14 mouse cellular contexts compared by ENCODE assay signal in the genomic region with DNA sequence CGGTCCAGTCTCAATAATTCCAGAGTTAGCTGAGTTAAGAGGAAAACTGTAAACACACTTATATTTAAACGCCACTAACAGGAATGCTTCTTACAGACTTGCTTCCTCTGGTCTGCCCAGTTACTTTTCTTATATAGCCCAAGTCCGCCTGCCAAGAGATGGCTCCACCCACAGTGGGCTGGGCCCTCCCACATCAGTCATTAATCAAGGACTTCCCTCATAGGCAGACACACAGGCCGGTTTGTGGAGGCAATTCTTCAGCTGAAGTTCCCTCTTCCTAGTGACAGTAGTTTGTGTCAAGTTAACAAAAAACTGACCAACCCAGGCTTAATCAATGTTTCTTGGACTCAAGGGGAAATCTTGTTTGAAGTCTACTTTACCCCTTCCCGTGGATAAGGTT. TPM values are rescaled to one million over a fixed set of nuclear protein-coding genes. Genes with fewer than 3 reads are reported as not detected.
DNase-seq lines count a peak whose midpoint lies in the region; ATAC-seq and TF ChIP-seq lines count a peak whose summit lies in the region.
"Had no signal": no experiment of that assay in that cellular context is flagged by ENCODE, and none has a peak within 500 bp of the region (broad histone marks: within the 10 kb centered on the region; RNA-seq: fewer than 3 reads in every experiment).

No protein-coding gene starts in this region.

- H3K4me2 ChIP-seq in kidney, embryonic 14.5 days (replicated peaks; ENCODE audit: low read depth, low read length): no peak overlapping the region
- H3K4me2 ChIP-seq: limb, embryonic 15.5 days had no signal

- WGBS in kidney, embryonic 14.5 days: 52% methylated on average over 5 of the region's 5 CpGs

- H3K4me1 ChIP-seq in kidney, embryonic 14.5 days (ENCODE audit: control insufficient read depth, insufficient read depth, low read length): no peaks in the 10 kb centered on the region
- H3K4me1 ChIP-seq in ES-E14 (ENCODE audit: control insufficient read depth in 2 of 2, insufficient read depth in 2 of 2, low read length in 2 of 2, poor library complexity in 1 of 2): 0 out of 4 replicates have a peak, but pooled peaks cover 1 to 2% of the 10 kb centered on the region in 2 experiments
- H3K4me1 ChIP-seq: limb, embryonic 15.5 days had no signal

- no peak overlapping the region for H3K9ac ChIP-seq in kidney, embryonic 14.5 days (ENCODE audit: low read depth, low read length)
- no peak overlapping the region for H3K9ac ChIP-seq in ES-E14 (ENCODE audit: insufficient read depth, low read depth, low read length, poor library complexity, severe bottlenecking)
- H3K9ac ChIP-seq: limb, embryonic 15.5 days had no signal

- no peak overlapping the region for H3K27ac ChIP-seq in kidney, embryonic 14.5 days (ENCODE audit: low read depth, low read length)
- no peak overlapping the region for H3K27ac ChIP-seq in ES-E14 (ENCODE audit: insufficient read depth, low read depth, low read length, poor library complexity, severe bottlenecking)
- H3K27ac ChIP-seq: left cerebral cortex, adult 2 months; limb, embryonic 15.5 days had no signal

- no peak for ATAC-seq in kidney, embryonic 14.5 days (ENCODE audit: low FRiP score, low TSS enrichment)
- ATAC-seq: CD4-positive, CD25-positive, alpha-beta regulatory T cell, adult 4 months; intestine, postnatal 0 days; midbrain, embryonic 16.5 days had no signal

- no peaks in the 10 kb centered on the region for H3K27me3 ChIP-seq in kidney, embryonic 14.5 days (ENCODE audit: control insufficient read depth, insufficient read depth, low read length)
- H3K27me3 ChIP-seq: limb, embryonic 15.5 days had no signal

- no peaks in the 10 kb centered on the region for H3K9me3 ChIP-seq in kidney, embryonic 14.5 days (ENCODE audit: control insufficient read depth, low read length)
- no peaks in the 10 kb centered on the region for H3K9me3 ChIP-seq in ES-E14 (ENCODE audit: control insufficient read depth, insufficient read depth, low read depth, low read length)
- H3K9me3 ChIP-seq: limb, embryonic 15.5 days had no signal

- H3K4me3 ChIP-seq in kidney, embryonic 14.5 days (ENCODE audit: low read length): no peak overlapping the region
- H3K4me3 ChIP-seq in ES-E14 (ENCODE audit: insufficient read depth in 1 of 2, low read depth in 1 of 2, low read length in 2 of 2, poor library complexity in 1 of 2, severe bottlenecking in 1 of 2): no peak overlapping the region
- H3K4me3 ChIP-seq: left cerebral cortex, adult 2 months; limb, embryonic 15.5 days had no signal

- in situ Hi-C loops in ES-E14 (cut with MboI; ENCODE audit: low sequenced_read_pairs in 2 of 2, unreplicated experiment in 2 of 2): no loop called here

- peak; percentile 45 for DNase-seq in kidney, adult 11 months
- DNase-seq in ES-E14 (ENCODE audit: low read depth, low spot score): peak; percentile 42
- peak; percentile 33 for DNase-seq in kidney, postnatal 10 days
- peak; percentile 10 for DNase-seq in lung, postnatal 25 days (ENCODE audit: low spot score)
- DNase-seq in T-cell, adult 2 months (ENCODE audit: low spot score): no peak
- DNase-seq in spleen, postnatal 10 days (ENCODE audit: low spot score in 2 of 2): no peak
- DNase-seq in cerebellum, postnatal 10 days: no peak
- DNase-seq: heart, postnatal 36 days had no signal

- no peaks in the 10 kb centered on the region for H3K36me3 ChIP-seq in kidney, embryonic 14.5 days (ENCODE audit: control insufficient read depth, insufficient read depth, low read length)
- no peaks in the 10 kb centered on the region for H3K36me3 ChIP-seq in ES-E14 (ENCODE audit: control insufficient read depth, insufficient read depth, low read length, poor library complexity, severe bottlenecking)
- H3K36me3 ChIP-seq: limb, embryonic 15.5 days had no signal

TF ChIP-seq in ES-E14, 5 proteins besides CTCF, POLR2A, EP300 and RAD21:
- no peak for TF ChIP-seq MAFK (IDR thresholded peaks at IDR 0.05; ENCODE audit: insufficient read depth, low read depth, low read length)
- TF ChIP-seq HCFC1 (IDR thresholded peaks at IDR 0.05; ENCODE audit: borderline replicate concordance, insufficient read depth, low read length): no peak
- TF ChIP-seq CHD2 (IDR thresholded peaks at IDR 0.05; ENCODE audit: low read depth, low read length): no peak
- no peak for TF ChIP-seq ZC3H11A (IDR thresholded peaks at IDR 0.05; ENCODE audit: borderline replicate concordance, low read depth, low read length)
- no peak for TF ChIP-seq ZNF384 (IDR thresholded peaks at IDR 0.05; ENCODE audit: low read depth, low read length)

RNA-seq across cellular contexts. Expression of a gene that starts 18.4 kb away (rescaled TPM):
- polyA plus RNA-seq in kidney, embryonic 14.5 days (2014; fragmentation: Nextera tagmentation; extraction: Ambion mirVana): not detected in 2 replicates
- 0.16 and 0.18 TPM in 2 replicates for total RNA-seq in ES-E14 (2012; rRNA removed)
- total RNA-seq: heart, postnatal 36 days had no signal
- polyA plus RNA-seq: CD4-positive, CD25-positive, alpha-beta regulatory T cell, adult 4 months; intestine, postnatal 0 days had no signal

Comparison
In these comparisons a context has a peak if more than half of its experiments do, and no peak if none do; other contexts are left out.
1. DNase-seq: peak in kidney, adult 11 months (single experiment), ES-E14 (single experiment), kidney, postnatal 10 days (single experiment) and lung, postnatal 25 days (single experiment); none in T-cell, adult 2 months (single experiment), spleen, postnatal 10 days (0 of 2) and cerebellum, postnatal 10 days (0 of 2).